Mouse (Mus musculus) layer of hippocampus, adult 2 months (tissue): ENCODE measurements around the gene Pold2. TPM values are rescaled to one million over a fixed set of nuclear protein-coding genes. Genes with fewer than 3 reads are reported as not detected.

Experiments
- DNase-seq, 2 experiments: peaks; one replicate each; pipeline ENCODE4 v3.0.0; 2022; ENCODE audit warnings: low spot score in 2 of 2
- H3K27ac ChIP-seq: fragments of 200-600 bp; 2 replicates; pipeline ENCODE4 v1.8.1; 2022
- H3K4me3 ChIP-seq: fragments of 200-600 bp; 2 replicates; pipeline ENCODE4 v1.8.1; 2022; ENCODE audit warnings: mild to moderate bottlenecking
- CTCF ChIP-seq: fragments of 200-600 bp; conservative IDR thresholded peaks from 2 replicates; pipeline ENCODE4 v1.8.1; 2022; ENCODE audit warnings: antibody characterized with exemption, mild to moderate bottlenecking, moderate library complexity
- total RNA-seq, 2 experiments: library from RNA; stranded (reverse); gene quantifications; 2 replicates each; pipeline ENCODE4 v1.2.3; 2021

Pold2 gene
- total RNA-seq, 2 experiments from 2014 or later = 19.8 to 23.2 TPM

DNA sequence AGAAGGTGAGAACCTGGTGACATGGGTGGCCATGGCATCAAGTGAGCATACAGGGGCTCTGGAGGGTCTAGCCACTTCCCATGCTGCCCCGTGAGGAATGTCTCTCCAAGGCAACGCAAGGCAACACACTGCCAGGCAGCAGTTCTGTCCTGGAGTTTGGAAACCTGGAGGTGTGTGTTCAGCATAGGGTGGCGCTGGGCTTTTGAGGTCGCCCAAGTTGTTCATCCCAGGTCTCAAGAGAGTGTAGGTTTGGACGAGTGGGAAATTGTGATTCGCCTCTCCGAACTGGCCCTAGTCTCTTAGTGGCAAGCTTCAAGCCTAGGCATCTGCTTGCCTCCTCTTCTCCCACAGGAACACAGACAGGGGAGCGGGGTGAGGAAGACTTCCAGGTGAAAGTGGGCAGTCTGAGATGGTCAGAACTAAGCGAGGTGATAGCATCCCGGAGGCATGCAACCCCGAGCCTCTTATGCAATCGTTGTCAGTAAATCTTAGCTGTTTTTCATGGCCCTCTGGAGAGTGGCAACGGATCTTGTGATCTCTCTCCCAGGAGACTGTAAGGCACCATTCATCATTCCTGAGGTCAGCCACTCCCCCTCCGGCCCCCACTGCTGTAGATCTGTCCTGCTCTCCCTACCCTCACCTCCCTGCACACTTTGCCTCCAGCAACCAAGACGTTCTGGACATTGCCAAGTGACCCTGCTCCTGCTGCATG is 15.5 kb downstream of the Pold2 start:
- no peak for TF ChIP-seq CTCF
- H3K27ac ChIP-seq = no peak overlapping the region
- H3K4me3 ChIP-seq = peak overlapping the region; percentile 46; the same call in 1 of the 2 replicates
- no peak for DNase-seq

DNA sequence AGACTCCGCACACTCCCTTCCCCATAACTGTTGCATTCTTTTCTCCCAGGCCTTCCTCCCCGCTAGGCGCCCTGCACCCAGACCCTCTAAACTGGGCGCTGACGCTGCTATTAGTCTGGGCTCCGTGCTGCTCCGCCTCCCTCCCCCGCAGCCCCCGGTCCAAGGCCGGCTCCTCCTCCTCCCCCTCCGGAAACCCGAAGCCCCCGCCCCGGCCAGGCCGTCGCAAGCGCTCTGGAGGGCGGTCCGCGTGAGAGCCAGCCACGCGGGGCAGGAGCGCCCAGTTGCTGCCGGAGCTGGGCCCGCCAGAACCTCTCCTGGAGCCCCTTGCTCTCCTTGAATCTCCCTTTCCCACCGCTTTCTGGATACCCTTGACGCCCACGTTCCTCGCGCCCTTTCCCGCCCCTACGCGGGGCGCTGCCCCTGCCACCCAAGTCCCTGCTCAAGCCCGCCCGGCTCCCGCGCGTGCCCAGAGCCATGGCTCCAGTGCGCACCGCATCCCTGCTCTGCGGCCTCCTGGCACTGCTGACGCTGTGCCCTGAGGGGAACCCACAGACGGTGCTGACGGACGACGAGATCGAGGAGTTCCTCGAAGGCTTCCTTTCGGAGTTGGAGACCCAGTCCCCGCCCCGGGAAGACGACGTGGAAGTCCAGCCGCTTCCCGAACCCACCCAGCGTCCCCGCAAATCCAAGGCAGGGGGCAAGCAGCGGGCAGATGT is 16.3 kb downstream of the Pold2 start, which contains the start of gene Aebp1:
Gene Aebp1 (plus strand): TSS at position 270 of the 716 bp plus-strand sequence.
- no peak for TF ChIP-seq CTCF
- no peak for DNase-seq
- Histone ChIP-seq H3K4me3 (peak within 1 kb of the TSS; percentile 46), H3K27ac (no peak within 1 kb of the TSS)

DNA sequence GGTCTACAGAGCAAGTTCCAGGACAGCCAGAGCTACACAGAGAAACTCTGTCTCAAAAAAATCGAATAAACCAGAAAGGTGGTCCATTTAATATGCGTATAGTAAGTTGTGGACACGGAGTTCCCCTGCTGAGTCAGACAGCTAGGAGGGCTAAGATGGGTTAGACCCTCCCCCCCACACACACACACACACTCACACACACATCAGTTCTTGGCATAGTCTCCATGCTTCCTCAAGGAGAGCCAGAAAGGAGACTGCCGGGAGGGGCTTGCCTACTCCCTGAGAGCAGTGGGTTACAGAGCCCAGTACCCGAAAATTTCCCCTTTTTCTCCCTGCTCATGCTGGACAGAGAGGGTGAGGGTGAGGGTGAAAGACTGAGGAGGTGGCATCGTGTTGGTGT is 17.5 kb downstream of the Pold2 start:
- H3K4me3 ChIP-seq = no peak overlapping the region
- DNase-seq = no peak
- no peak for TF ChIP-seq CTCF
- no peak overlapping the region for H3K27ac ChIP-seq

DNA sequence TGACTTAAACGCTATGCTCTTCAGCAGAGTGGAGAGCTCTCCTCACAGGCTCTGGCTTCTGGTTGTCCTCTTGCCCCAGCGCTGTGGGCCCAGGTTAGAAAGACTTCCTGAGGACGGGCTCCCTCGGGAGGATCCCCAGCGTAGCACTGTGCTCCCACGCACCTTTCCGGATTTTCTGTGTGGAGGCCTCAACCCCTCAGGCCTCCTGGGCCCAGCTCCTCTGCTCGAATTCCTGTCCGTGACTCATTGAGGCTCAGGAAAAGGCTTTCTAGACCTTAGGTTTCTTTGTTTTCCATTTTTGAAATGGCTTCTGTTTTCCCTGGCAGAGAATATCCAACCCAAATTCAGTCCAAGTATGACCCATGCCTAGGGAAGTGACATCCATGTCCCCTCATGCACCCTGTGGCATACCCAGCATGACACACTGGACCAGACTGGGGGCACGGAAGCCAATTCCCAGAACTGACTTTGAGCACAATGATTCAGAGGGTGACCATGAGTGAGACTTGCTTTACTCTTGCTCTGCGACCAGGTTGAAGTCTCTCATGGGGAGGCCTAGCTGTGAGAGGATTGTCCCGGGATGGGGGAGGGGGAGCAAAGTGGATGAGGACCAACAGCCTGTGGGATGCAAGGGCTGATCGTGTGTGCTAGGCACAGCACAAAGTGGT is 18.1 kb downstream of the Pold2 start:
- no peak for TF ChIP-seq CTCF
- no peak overlapping the region for H3K4me3 ChIP-seq
- H3K27ac ChIP-seq = no peak overlapping the region
- no peak for DNase-seq

DNA sequence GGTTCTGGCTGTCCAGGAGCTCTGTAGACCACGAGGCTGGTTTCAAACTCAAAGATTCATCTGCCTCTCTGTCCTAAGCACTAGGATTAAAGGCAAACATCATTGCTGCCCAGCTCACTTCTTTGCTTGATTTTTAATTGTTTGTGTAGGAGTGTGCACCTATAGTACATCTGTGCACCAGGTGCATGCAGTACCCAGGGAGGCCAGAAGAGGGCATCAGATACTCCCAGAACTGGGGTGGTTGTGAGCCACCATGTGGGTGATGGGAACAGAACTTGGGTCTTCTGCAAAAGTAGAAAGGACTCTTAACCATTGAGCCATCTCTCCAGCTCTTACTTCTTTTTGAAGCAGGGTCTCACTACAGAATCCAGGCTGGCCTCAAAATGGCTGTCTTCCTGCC is 19.4 kb downstream of the Pold2 start:
- peak; percentile 51 for TF ChIP-seq CTCF
- Histone ChIP-seq H3K4me3 (no peak overlapping the region), H3K27ac (no peak overlapping the region)
- no peak for DNase-seq

DNA sequence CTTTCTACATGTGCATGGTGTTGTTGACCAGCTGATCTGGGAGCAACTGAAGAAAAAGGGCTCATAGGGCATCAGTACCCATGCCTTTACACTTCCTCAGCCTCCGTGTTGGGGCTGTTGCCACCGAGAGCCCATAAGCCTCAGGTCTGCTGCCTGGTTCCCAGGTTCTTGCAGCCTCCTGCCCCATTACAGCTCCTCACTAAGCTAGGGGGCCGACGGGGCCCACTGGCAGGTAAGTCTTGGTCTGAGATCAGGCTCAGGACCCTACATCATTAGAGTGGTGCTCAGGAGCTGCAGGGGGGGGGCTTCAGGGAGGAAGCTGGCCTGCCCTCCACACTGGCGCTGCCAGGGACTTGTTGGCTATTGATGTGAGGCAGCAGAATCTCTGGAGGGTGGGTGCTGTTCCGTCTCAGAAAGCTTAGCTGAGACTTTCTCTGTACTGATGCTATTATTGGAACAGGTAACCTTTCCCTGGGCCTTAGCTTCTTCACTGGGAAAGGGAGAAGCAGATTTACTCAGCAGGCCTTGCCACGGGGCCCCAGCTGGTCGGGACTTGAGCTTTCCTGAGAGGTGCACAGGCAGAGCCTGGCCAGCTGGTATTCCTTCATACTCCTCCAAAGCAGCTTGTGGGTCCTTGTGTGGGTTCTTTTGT is 21.5 kb downstream of the Pold2 start:
- DNase-seq = no peak
- TF ChIP-seq CTCF = no peak
- H3K4me3 ChIP-seq = no peak overlapping the region

DNA sequence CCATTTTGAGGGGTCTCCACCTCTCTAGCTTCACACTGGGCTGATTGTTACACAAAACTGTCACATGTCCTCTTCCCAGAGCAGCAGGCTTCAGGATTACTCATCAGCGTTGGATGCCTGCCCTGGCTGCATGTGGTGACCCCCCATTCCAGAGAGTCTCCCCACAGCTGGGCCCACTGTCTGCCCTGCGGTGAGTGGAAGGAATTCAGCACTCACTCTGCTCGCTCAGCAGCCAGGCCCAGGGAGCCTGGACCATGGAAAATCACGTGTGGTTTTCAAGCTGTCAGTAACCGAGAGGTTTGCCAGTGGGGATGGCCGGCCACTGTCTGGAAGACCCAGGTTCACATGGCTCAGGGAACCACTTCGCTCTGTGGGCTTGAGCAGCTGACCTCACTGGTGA is 22.2 kb downstream of the Pold2 start:
- no peak; the same call in 1 of the 2 replicates for TF ChIP-seq CTCF
- DNase-seq = peak; percentile 52 to 58
- H3K4me3 ChIP-seq = no peak overlapping the region
- peak overlapping the region; percentile 74 for H3K27ac ChIP-seq

More for the DNA sequence above, 21.5 kb downstream of the Pold2 start:
- H3K27ac ChIP-seq = peak overlapping the region; percentile 74

DNA sequence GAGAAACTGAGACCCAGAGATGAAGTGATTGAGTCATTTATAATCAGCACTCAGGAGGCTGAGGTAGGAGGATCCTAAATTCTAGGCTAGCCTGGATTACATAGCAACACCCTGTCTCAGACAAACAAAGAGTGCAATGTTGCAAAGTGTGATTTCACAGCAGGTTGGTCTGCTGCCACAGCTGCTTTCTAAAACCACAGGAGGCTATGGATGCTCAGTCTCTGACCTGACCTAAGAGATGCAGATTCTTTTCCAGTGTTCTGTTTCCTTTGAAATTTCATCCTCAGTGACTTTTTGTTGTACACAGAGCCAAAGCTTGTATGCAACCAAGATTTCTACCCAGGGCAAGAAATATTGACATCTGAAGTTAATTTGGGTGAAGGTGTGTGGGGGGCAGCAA is 22.6 kb downstream of the Pold2 start:
- H3K4me3 ChIP-seq = no peak overlapping the region
- H3K27ac ChIP-seq = peak overlapping the region; percentile 74; the same call in 1 of the 2 replicates
- no peak for DNase-seq
- no peak for TF ChIP-seq CTCF

DNA sequence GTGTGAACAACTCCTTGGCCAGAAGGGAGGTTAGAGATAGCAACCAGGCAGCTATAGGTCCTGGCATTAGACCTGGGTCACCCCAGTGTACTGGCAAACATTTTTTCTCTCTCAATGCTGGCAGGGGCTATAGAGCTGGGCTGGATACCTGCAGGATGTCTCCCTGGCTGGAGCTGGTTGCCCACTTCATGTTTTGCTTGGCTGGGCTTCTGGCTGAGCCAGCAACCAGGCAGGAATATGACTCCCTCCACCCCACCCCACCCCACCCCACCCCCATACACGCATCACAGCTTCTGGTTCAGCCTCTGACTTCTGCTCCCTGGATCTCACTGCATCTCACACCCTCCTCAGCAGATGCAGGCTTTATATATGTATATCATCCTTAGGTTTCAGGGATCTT is 25.8 kb downstream of the Pold2 start:
- Histone ChIP-seq H3K4me3 (no peak overlapping the region), H3K27ac (no peak overlapping the region)
- no peak for DNase-seq
- TF ChIP-seq CTCF = no peak

DNA sequence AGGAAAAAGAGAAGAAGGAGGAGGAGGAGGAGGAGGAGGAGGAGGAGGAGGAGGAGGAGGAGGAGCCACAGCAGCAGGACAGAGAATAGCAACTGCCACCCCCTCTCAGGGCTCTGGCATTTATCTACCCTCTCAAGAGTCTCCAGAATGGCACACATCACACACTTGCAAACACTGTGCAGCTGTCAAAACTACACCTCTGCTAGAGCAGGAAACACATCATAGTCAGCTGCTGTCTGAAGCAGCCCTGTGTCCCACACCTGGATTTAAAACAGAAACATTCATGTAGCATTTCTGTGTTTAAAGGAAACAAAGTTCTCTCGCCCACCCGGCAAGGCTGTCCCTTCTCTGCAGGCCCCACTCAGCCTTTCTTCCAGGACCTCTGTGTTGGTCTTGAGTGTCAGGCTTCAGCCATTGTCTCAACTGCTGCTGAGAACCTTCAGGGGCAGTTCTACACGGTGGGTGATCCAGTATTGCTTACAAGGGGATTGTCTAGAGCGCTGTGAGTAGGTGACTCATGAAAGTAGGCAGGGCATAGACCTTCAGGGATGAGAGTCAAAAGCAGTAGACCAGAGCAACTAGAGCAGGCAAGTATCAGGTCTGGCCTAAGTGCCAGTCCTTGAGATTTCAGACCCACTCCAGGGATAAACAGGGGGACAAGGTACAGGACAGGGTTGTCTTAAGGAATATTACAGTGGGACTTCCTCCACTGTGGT is 26.9 kb downstream of the Pold2 start:
- no peak for TF ChIP-seq CTCF
- no peak for DNase-seq
- Histone ChIP-seq H3K27ac (no peak overlapping the region), H3K4me3 (no peak overlapping the region)

DNA sequence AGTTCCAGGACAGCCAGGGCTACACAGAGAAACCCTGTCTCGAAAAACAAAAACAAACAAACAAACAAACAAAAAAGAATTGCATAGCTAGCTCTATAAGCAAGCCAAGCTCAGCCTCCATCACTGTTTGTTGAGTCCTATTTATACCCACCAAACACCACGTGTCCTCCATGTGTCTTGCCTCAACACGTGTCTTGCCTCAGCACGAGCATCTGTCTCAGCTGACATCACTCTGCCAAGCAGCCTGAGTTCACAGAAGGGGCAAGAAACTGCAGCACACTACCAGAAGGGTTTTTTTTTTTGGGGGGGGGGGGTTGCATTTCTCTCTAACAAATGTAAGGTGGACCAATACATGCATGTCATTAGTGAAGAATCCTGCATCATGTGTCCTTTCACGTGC is 27.6 kb downstream of the Pold2 start:
- DNase-seq = no peak
- TF ChIP-seq CTCF = no peak
- Histone ChIP-seq H3K4me3 (no peak overlapping the region), H3K27ac (no peak overlapping the region)

DNA sequence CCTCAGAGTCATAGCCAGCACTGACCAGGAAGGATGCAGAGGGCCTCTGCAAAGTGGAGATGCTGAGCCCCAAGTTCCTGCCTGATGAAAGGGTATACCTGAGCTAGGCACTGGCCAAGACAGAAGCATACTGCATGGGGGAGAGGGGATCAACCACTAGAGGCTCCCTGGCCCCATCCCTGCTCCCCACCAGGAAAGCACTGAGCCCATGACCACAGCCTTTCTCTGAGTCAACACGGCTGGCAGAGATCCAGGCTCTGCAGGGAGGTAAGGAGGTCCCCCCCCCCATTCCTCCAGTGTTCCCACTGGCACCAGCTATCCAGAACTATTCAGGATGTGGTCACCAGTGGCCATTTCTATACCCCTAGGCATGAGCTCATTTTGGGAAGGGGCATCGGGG is 28.8 kb downstream of the Pold2 start:
- no peak for TF ChIP-seq CTCF
- DNase-seq = no peak
- H3K4me3 ChIP-seq = no peak overlapping the region
- H3K27ac ChIP-seq = peak overlapping the region; percentile 15; the same call in 1 of the 2 replicates

DNA sequence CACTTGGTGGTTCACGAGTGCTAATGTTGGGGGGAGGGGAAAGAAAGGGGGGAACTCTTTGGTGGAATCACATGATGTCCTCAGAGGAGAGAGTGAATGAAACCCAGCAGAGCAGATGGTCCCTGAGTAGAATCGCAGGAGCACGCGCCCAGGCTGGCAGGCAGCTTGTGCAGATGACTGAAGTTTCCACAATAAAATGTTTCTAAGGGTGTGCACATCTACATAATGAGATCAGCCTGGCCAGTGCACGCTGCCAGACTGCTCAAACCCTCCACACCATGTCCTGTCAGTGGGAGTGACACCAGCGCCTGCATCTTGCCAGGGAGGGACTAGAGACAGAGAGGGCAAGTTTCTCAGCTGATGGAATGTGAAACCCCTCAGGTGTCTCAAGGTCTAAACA is 29.4 kb downstream of the Pold2 start:
- Histone ChIP-seq H3K27ac (peak overlapping the region; percentile 15; the same call in 1 of the 2 replicates), H3K4me3 (no peak overlapping the region)
- TF ChIP-seq CTCF = no peak
- peak; percentile 69 to 78 for DNase-seq
